ENCODE assay signal across 8 mouse cellular contexts in genomic region chr10:83819266-83819949, GRCm38 (mm10).
DNase-seq lines count a peak whose midpoint lies in the region; ATAC-seq lines count a peak whose summit lies in the region.

No protein-coding gene starts in this region.

- no peaks in the 10 kb centered on the region for H3K27me3 ChIP-seq in intestine, embryonic 16.5 days (replicated peaks; ENCODE audit: control insufficient read depth, insufficient read depth, low read length)
- no peaks in the 10 kb centered on the region for H3K27me3 ChIP-seq in midbrain, embryonic 14.5 days (ENCODE audit: control insufficient read depth, insufficient read depth, low read length)

- no peaks in the 10 kb centered on the region for H3K36me3 ChIP-seq in intestine, embryonic 16.5 days (ENCODE audit: control insufficient read depth, insufficient read depth, low read length)
- no peaks in the 10 kb centered on the region for H3K36me3 ChIP-seq in midbrain, embryonic 14.5 days (ENCODE audit: control insufficient read depth, insufficient read depth, low read length)

- H3K4me3 ChIP-seq in intestine, embryonic 16.5 days (ENCODE audit: low read length) = no peak overlapping the region
- no peak overlapping the region for H3K4me3 ChIP-seq in midbrain, embryonic 14.5 days (replicated peaks; ENCODE audit: low read depth, low read length)

- no peak overlapping the region for H3K27ac ChIP-seq in intestine, embryonic 16.5 days (ENCODE audit: low read length)
- H3K27ac ChIP-seq in midbrain, embryonic 14.5 days (replicated peaks; ENCODE audit: low read depth, low read length) = no peak overlapping the region

- no peak overlapping the region for H3K9ac ChIP-seq in intestine, embryonic 16.5 days (ENCODE audit: low read depth, low read length)
- H3K9ac ChIP-seq in midbrain, embryonic 14.5 days (replicated peaks; ENCODE audit: low read length) = no peak overlapping the region

- H3K4me1 ChIP-seq in intestine, embryonic 16.5 days (ENCODE audit: control insufficient read depth, insufficient read depth, low read length) = 0 out of 2 replicates have a peak, but pooled peaks cover 3% of the 10 kb centered on the region
- H3K4me1 ChIP-seq in midbrain, embryonic 14.5 days (ENCODE audit: control insufficient read depth, insufficient read depth, low read length) = no peaks in the 10 kb centered on the region

- intact Hi-C loops in left cerebral cortex, postnatal 25 days (cut with DNase I) = loop anchor here (1.0 to 5.0 kb wide), 3 partner anchors 199 to 693 kb away; no protein-coding TSS in a partner anchor

- H3K9me3 ChIP-seq in intestine, embryonic 16.5 days (ENCODE audit: control insufficient read depth, low read length) = no peaks in the 10 kb centered on the region
- H3K9me3 ChIP-seq in midbrain, embryonic 14.5 days (ENCODE audit: control insufficient read depth, low read length) = no peaks in the 10 kb centered on the region

- WGBS in intestine, embryonic 16.5 days = 13% methylated on average over 13 of the region's 13 CpGs
- WGBS in midbrain, embryonic 14.5 days = 6% methylated on average over 13 of the region's 13 CpGs

- ATAC-seq in granulocyte monocyte progenitor cell, adult 5-6 weeks (replicated peaks; ENCODE audit: poor library complexity, severe bottlenecking) = peak; percentile 67
- 0 out of 2 replicates have a peak, but pooled peaks have one; percentile 44 for ATAC-seq in intestine, embryonic 16.5 days
- ATAC-seq in midbrain, embryonic 14.5 days (ENCODE audit: low FRiP score, low TSS enrichment) = peak; percentile 82

- DNase-seq in testis, postnatal 10 days (ENCODE audit: low spot score) = peak; percentile 86
- no peak for DNase-seq in testis, postnatal 14 days (ENCODE audit: low spot score)
- peak; percentile 76 for DNase-seq in embryo, embryonic 9.5 days (ENCODE audit: extremely low spot score)
- DNase-seq in left cerebral cortex, postnatal 25 days (ENCODE audit: low spot score in 2 of 2) = peak; percentile 83 to 91
- peak; percentile 96 for DNase-seq in midbrain, embryonic 14.5 days
- DNase-seq in spleen, postnatal 14 days (ENCODE audit: low spot score in 2 of 2) = peak; percentile 15 to 59

- H3K4me2 ChIP-seq in intestine, embryonic 16.5 days (ENCODE audit: low read depth, low read length) = no peak overlapping the region
- peak overlapping the region; percentile 34 for H3K4me2 ChIP-seq in midbrain, embryonic 14.5 days (ENCODE audit: low read length)
